Mouse (Mus musculus) G1E (cell line): ENCODE measurements around the gene Ccl2.

Source experiments
- CTCF ChIP-seq: IDR thresholded peaks from 2 replicates; pipeline ENCODE4 v1.5.1; 2012; ENCODE audit warnings: low read depth, low read length, inconsistent platforms, mixed read lengths
- GATA1 ChIP-seq: IDR thresholded peaks from 2 replicates; pipeline ENCODE4 v1.6.1; 2012; ENCODE audit warnings: borderline replicate concordance, low read length, inconsistent platforms, mixed read lengths

- no peak for TF ChIP-seq GATA1
- no peak for TF ChIP-seq CTCF
Measured at GRCm38 (mm10) chr11:82010115-82010514, 25.3 kb upstream of the Ccl2 start.
